Mouse (Mus musculus) hindbrain, postnatal 0 days (tissue): ENCODE measurements at regions not wholly inside any gene's neighbourhood (a gene's known extent, or its start where the extent isn't known, plus 50 kb on each side); places are given as distances from the start of the nearest gene placed in this dataset.

ENCODE experiments used
- ATAC-seq: fragments of 200-750 bp; cut with Nextera tagmentation; 2 replicates; pipeline ENCODE4 v1.8.0; 2017; ENCODE audit warnings: mild to moderate bottlenecking, moderate TSS enrichment, moderate library complexity
- DNase-seq: peaks from one replicate; pipeline ENCODE4 v3.0.0-alpha.2; 2015; ENCODE audit warnings: low spot score
- H3K27ac ChIP-seq: fragments of 300-500 bp; sonication (generic); 2 replicates; pipeline ENCODE4 v1.5.1; 2014; ENCODE audit warnings: mild to moderate bottlenecking
- H3K27me3 ChIP-seq: fragments of 300-500 bp; sonication (generic); 2 replicates; pipeline ENCODE4 v1.6.1; 2014; ENCODE audit warnings: low read length, mixed read lengths; ENCODE audit not compliant: insufficient read depth
- H3K36me3 ChIP-seq: fragments of 300-500 bp; sonication (generic); 2 replicates; pipeline ENCODE4 v1.6.1; 2014; ENCODE audit warnings: low read length, mixed read lengths; ENCODE audit not compliant: insufficient read depth
- H3K4me1 ChIP-seq: fragments of 300-500 bp; sonication (generic); 2 replicates; pipeline ENCODE4 v1.6.1; 2014; ENCODE audit warnings: antibody characterized with exemption, low read length, mixed read lengths; ENCODE audit not compliant: insufficient read depth
- H3K4me2 ChIP-seq: fragments of 300-500 bp; sonication (generic); 2 replicates; pipeline ENCODE4 v1.6.1; 2014; ENCODE audit warnings: low read depth, mild to moderate bottlenecking, low read length, moderate library complexity, mixed read lengths
- H3K4me3 ChIP-seq: fragments of 300-500 bp; sonication (generic); 2 replicates; pipeline ENCODE4 v1.5.1; 2014; ENCODE audit warnings: low read length
- H3K9ac ChIP-seq: fragments of 300-500 bp; sonication (generic); replicated peaks from 2 replicates; pipeline ENCODE4 v1.6.1; 2014; ENCODE audit warnings: mild to moderate bottlenecking, low read length, moderate library complexity, mixed read lengths
- H3K9me3 ChIP-seq: fragments of 300-500 bp; sonication (generic); 2 replicates; pipeline ENCODE4 v1.6.1; 2016; ENCODE audit warnings: low read length, mixed read lengths
- CTCF ChIP-seq: IDR thresholded peaks from 2 replicates; pipeline ENCODE4 v1.5.1; 2016; ENCODE audit warnings: antibody characterized with exemption, control low read depth, low read depth
- WGBS: fragments of 180-500 bp; shearing (Covaris S2); extraction: QIAGEN DNeasy Blood & Tissue Kit; methylation state at CpG from one replicate; pipeline ENCODE4 v1.1.7; 2014; 5-methylcytosine and 5-hydroxymethylcytosine counted together

DNA sequence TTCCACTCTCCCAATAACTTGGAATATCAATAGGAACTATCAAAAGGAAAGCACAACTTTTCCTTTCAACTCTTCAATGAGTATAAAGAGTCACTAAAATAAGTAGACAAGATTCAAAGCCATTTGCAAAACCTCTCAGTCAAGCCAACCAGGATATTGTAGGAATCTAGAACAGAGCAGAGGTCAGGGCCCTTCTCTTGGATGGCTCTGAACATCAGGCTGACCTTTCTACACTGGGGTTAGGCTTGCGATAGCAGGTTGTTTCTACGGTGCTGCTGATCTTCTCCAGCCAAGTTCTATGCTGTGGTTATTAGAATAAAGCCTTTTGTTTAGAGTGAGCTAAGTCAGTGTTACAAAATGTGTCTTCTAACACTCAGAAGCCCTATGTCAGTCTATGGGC, 658.6 kb downstream of the Ofcc1 start:
- DNase-seq (no peak), ATAC-seq (no peak)
- H3K4me1 ChIP-seq: no peaks in the 10 kb centered on the region
- H3K4me3 ChIP-seq: no peak overlapping the region
- H3K9me3 ChIP-seq: no peaks in the 10 kb centered on the region
- no peak overlapping the region for H3K4me2 ChIP-seq
- H3K9ac ChIP-seq: no peak overlapping the region
- no peaks in the 10 kb centered on the region for H3K27me3 ChIP-seq
- no peak for TF ChIP-seq CTCF
- no peaks in the 10 kb centered on the region for H3K36me3 ChIP-seq
- H3K27ac ChIP-seq: no peak overlapping the region
- 77% methylated on average over 2 of the region's 2 CpGs for WGBS

DNA sequence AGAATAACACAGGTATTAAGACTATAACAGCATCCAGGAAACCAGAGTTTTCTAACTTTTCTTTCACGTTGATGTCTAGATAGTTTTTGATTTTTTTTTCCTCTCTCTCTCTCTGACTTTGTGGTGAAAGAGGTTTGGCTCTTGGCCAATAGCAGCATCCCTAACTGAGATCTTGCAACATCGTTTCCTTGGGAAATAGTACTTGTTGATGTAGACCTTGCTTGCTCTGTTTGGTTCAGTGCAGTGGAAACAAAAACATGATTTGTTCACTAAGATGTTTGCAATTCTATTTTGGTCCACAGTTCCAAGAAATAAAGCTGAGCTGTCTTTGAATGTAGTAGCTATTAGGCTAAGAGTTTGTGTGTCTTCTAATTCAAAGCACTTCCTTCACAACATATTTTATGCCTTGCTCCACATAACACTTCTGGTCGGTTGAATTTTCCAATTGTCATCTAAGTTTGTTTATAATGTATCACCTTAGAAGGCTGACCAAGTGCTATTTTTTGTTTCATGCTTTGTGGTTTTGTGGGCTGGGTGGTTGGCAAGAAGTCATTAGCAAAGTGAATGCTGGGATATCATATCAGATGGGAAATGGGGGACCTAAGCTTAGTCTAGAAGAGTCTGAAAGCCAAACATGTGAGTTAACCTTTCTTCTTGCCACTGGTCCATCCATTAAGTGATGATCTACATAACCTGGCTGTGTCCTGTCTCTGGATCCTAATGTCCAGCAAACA, 669.8 kb downstream of the Ofcc1 start:
- Histone ChIP-seq H3K9ac (no peak overlapping the region), H3K9me3 (no peaks in the 10 kb centered on the region), H3K4me2 (no peak overlapping the region), H3K27ac (no peak overlapping the region), H3K27me3 (no peaks in the 10 kb centered on the region), H3K4me3 (no peak overlapping the region), H3K36me3 (no peaks in the 10 kb centered on the region), H3K4me1 (no peaks in the 10 kb centered on the region)
- TF ChIP-seq CTCF: no peak
- ATAC-seq: no peak
- WGBS: 69% methylated on average over 3 of the region's 3 CpGs
- no peak for DNase-seq

DNA sequence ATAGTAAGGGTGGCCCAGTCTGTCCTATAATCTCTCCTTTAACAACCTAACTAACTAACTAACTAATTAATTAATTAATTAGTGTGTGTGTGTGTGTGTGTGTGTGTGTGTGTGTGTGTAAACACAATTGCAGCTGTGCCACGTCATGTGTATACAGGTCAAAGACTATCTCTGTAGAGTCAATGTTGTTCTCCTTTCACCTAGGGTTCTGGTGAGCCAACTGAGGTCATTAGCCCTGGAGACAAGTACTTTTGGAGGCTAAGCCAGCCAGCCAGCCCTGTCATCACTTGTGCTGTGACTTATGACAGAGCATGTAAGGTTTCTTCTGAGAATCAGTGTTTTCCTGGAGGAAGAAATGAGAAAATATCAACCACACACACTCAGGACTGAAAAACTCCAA, 696.7 kb downstream of the Ofcc1 start:
- H3K36me3 ChIP-seq: no peaks in the 10 kb centered on the region
- no peak for TF ChIP-seq CTCF
- no peaks in the 10 kb centered on the region for H3K9me3 ChIP-seq
- H3K4me3 ChIP-seq: no peak overlapping the region
- DNase-seq (no peak), ATAC-seq (no peak)
- H3K27me3 ChIP-seq: no peaks in the 10 kb centered on the region
- WGBS: 88% methylated on average over 1 of the region's 1 CpGs
- no peak overlapping the region for H3K9ac ChIP-seq
- no peak overlapping the region for H3K4me2 ChIP-seq
- no peak overlapping the region for H3K27ac ChIP-seq
- H3K4me1 ChIP-seq: no peaks in the 10 kb centered on the region

DNA sequence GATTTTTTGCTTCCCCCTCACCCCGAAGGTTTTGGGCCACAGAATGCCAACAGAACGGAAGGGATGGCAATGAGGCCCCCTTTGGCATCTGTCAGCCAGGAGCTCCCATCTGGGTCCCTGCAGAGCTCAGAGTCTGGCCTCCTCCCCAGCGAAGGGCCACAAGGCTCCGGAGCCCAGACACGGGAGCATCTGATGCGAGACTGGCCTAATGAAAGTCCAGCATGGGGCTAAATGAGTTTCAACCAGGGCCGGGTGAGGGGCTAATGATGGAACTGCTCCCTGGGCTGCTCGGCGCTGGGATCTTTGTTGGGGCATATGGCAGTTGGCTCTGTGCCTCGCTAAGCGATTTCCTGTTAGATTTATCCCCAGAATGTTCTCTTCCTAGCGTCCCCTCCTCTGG, 688.8 kb upstream of the Slc35b3 start:
- Histone ChIP-seq H3K9me3 (no peaks in the 10 kb centered on the region), H3K4me3 (no peak overlapping the region), H3K27ac (no peak overlapping the region; the same call in 1 of the 2 replicates), H3K27me3 (peaks cover 10% of the 10 kb centered on the region; the same call in 1 of the 2 replicates), H3K4me2 (peak overlapping the region; percentile 7; the same call in 1 of the 2 replicates), H3K36me3 (no peaks in the 10 kb centered on the region), H3K4me1 (no peaks in the 10 kb centered on the region; the same call in 1 of the 2 replicates), H3K9ac (no peak overlapping the region)
- WGBS: 31% methylated on average over 12 of the region's 12 CpGs
- TF ChIP-seq CTCF: no peak
- DNase-seq (peak; percentile 65), ATAC-seq (peak; percentile 66)

DNA sequence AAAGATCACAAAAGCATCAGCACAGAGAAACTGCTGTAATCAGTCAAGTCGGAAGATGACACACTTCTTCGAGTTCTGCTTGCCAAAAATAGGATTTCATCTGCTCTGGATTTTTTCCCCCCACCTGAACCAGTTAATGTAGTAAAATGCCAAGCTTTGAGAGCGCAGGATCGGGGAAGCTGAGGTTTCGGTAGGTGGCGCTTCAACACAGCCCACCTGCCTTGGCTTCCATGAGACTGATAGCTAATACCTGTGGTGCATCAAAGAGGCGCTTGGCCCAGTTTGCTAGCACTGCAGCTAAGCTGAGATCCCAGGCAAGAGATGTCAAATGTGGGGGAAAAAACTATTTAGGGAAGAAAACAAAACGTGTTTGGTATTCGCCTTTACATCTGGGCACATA, 686.7 kb upstream of the Slc35b3 start:
- Histone ChIP-seq H3K4me2 (0 out of 2 replicates have a peak overlapping the region, but pooled peaks have one; percentile 10), H3K27ac (no peak overlapping the region), H3K27me3 (peaks cover 10% of the 10 kb centered on the region; the same call in 1 of the 2 replicates), H3K9me3 (no peaks in the 10 kb centered on the region), H3K36me3 (no peaks in the 10 kb centered on the region), H3K4me3 (no peak overlapping the region), H3K4me1 (no peaks in the 10 kb centered on the region; the same call in 1 of the 2 replicates), H3K9ac (no peak overlapping the region)
- peak; percentile 81 for TF ChIP-seq CTCF
- ATAC-seq (peak; percentile 70; the same call in 1 of the 2 replicates), DNase-seq (peak; percentile 83)
- 21% methylated on average over 9 of the region's 9 CpGs for WGBS

DNA sequence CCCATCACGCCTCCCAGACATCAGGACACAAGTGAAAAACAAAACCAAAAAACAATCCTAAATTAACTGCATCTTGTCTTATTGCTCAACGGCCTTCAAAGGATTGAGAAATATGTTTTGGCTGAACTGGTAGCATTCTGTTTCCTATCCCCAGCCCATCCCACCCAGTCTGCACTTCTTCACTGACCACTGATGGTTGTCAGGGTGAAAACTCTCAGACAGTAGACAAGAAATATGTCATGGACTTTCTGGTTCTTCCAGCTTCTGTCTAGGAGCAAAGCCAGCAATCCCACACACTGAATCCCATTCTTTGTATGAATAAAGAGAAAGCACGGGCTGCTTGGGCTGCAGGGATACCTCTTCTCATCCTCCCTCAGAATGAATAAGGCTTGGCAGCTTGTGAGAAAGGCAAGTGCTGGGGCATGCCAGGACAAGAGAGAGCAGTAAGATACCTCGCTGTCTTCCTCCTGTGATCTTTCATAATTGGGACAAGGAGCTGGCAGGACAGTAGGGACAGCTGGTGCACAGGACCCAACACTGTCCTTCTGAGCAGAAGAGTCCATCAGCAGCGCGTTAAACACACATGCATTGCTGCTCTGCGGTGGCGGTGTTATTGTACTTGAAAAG, 670.9 kb upstream of the Slc35b3 start:
- no peaks in the 10 kb centered on the region for H3K36me3 ChIP-seq
- H3K9ac ChIP-seq: no peak overlapping the region
- H3K4me3 ChIP-seq: no peak overlapping the region
- H3K27me3 ChIP-seq: no peaks in the 10 kb centered on the region
- no peak overlapping the region for H3K4me2 ChIP-seq
- no peaks in the 10 kb centered on the region for H3K4me1 ChIP-seq
- H3K9me3 ChIP-seq: no peaks in the 10 kb centered on the region
- no peak overlapping the region for H3K27ac ChIP-seq
- ATAC-seq (peak; percentile 93), DNase-seq (peak; percentile 52)
- no peak for TF ChIP-seq CTCF
- 64% methylated on average over 8 of the region's 8 CpGs for WGBS
